Mouse (Mus musculus): ENCODE results near the gene Sycp1. TPM values are rescaled to one million over a fixed set of nuclear protein-coding genes. Genes with fewer than 3 reads are reported as not detected.

Sycp1 gene
- 0.11 TPM in 1 of 2 replicates, not detected in the other for polyA plus RNA-seq (2014; fragmentation: Nextera tagmentation; extraction: Ambion mirVana)

- no peak for DNase-seq (ENCODE audit: low spot score)
Observed at GRCm38 (mm10) chr3:102935451-102936354, at the start of gene Sycp1. Sycp1 (minus strand) TSS chr3:102936100.

GRCm38 (mm10) chr3:102980349-102980736 lies 44.4 kb upstream of the Sycp1 start:
- WGBS: 42% methylated on average over 3 of the region's 3 CpGs
- Histone ChIP-seq H3K4me1 (replicated peaks; ENCODE audit: control insufficient read depth, insufficient read depth, low read length) (no peaks in the 10 kb centered on the region), H3K4me3 (ENCODE audit: low read depth, low read length) (no peak overlapping the region), H3K36me3 (ENCODE audit: control insufficient read depth, insufficient read depth, low read length) (no peaks in the 10 kb centered on the region), H3K27ac (ENCODE audit: low read depth, low read length) (peak overlapping the region; percentile 45), H3K9ac (ENCODE audit: low read depth, low read length) (no peak overlapping the region; the same call in 1 of the 2 replicates), H3K9me3 (ENCODE audit: control insufficient read depth, low read length) (no peaks in the 10 kb centered on the region), H3K27me3 (ENCODE audit: control insufficient read depth, insufficient read depth, low read length) (no peaks in the 10 kb centered on the region), H3K4me2 (replicated peaks; ENCODE audit: low read depth, low read length) (peak overlapping the region; percentile 28; the same call in 1 of the 2 replicates)
- DNase-seq (ENCODE audit: low spot score) (no peak), ATAC-seq (ENCODE audit: low FRiP score) (peak; percentile 59; the same call in 1 of the 2 replicates)

More at GRCm38 (mm10) chr3:102935451-102936354, at the start of gene Sycp1:
- 95% methylated on average over 76 of the region's 78 CpGs for WGBS
- no peak within 1 kb of the TSS for H3K4me3 ChIP-seq (ENCODE audit: low read depth, low read length)
- no peak within 1 kb of the TSS for H3K9ac ChIP-seq (ENCODE audit: low read depth, low read length)
- no peak within 1 kb of the TSS for H3K27ac ChIP-seq (ENCODE audit: low read depth, low read length)
- H3K9me3 ChIP-seq (ENCODE audit: control insufficient read depth, low read length): no peaks in the 10 kb centered on the region
- no peaks in the 10 kb centered on the region for H3K36me3 ChIP-seq (ENCODE audit: control insufficient read depth, insufficient read depth, low read length)
- H3K27me3 ChIP-seq (ENCODE audit: control insufficient read depth, insufficient read depth, low read length): no peaks in the 10 kb centered on the region
- ATAC-seq (ENCODE audit: low FRiP score): no peak
- H3K4me2 ChIP-seq (replicated peaks; ENCODE audit: low read depth, low read length): no peak within 1 kb of the TSS
- no peaks in the 10 kb centered on the region for H3K4me1 ChIP-seq (replicated peaks; ENCODE audit: control insufficient read depth, insufficient read depth, low read length)

GRCm38 (mm10) chr3:102979550-102980348 lies 43.8 kb upstream of the Sycp1 start:
- 22% methylated on average over 10 of the region's 10 CpGs for WGBS
- peak overlapping the region; percentile 31; the same call in 1 of the 2 replicates for H3K9ac ChIP-seq (ENCODE audit: low read depth, low read length)
- no peaks in the 10 kb centered on the region for H3K36me3 ChIP-seq (ENCODE audit: control insufficient read depth, insufficient read depth, low read length)
- DNase-seq (ENCODE audit: low spot score) (peak; percentile 74), ATAC-seq (ENCODE audit: low FRiP score) (peak; percentile 98)
- H3K4me2 ChIP-seq (replicated peaks; ENCODE audit: low read depth, low read length): peak overlapping the region; percentile 28; the same call in 1 of the 2 replicates
- no peaks in the 10 kb centered on the region for H3K4me1 ChIP-seq (replicated peaks; ENCODE audit: control insufficient read depth, insufficient read depth, low read length)
- no peaks in the 10 kb centered on the region for H3K27me3 ChIP-seq (ENCODE audit: control insufficient read depth, insufficient read depth, low read length)
- peak overlapping the region; percentile 45 for H3K27ac ChIP-seq (ENCODE audit: low read depth, low read length)
- no peak overlapping the region for H3K4me3 ChIP-seq (ENCODE audit: low read depth, low read length)
- H3K9me3 ChIP-seq (ENCODE audit: control insufficient read depth, low read length): no peaks in the 10 kb centered on the region

- Histone ChIP-seq H3K4me2 (replicated peaks; ENCODE audit: low read depth, low read length) (no peak overlapping the region), H3K9me3 (ENCODE audit: control insufficient read depth, low read length) (no peaks in the 10 kb centered on the region), H3K27ac (ENCODE audit: low read depth, low read length) (no peak overlapping the region), H3K4me1 (replicated peaks; ENCODE audit: control insufficient read depth, insufficient read depth, low read length) (no peaks in the 10 kb centered on the region), H3K36me3 (ENCODE audit: control insufficient read depth, insufficient read depth, low read length) (no peaks in the 10 kb centered on the region), H3K4me3 (ENCODE audit: low read depth, low read length) (no peak overlapping the region), H3K27me3 (ENCODE audit: control insufficient read depth, insufficient read depth, low read length) (no peaks in the 10 kb centered on the region), H3K9ac (ENCODE audit: low read depth, low read length) (no peak overlapping the region)
- DNase-seq (ENCODE audit: low spot score) (no peak), ATAC-seq (ENCODE audit: low FRiP score) (no peak)
- 83% methylated on average over 4 of the region's 4 CpGs for WGBS
Observed at GRCm38 (mm10) chr3:102976906-102977305, 41.0 kb upstream of the Sycp1 start.

- no peak overlapping the region for H3K9ac ChIP-seq (ENCODE audit: low read depth, low read length)
- H3K27me3 ChIP-seq (ENCODE audit: control insufficient read depth, insufficient read depth, low read length): no peaks in the 10 kb centered on the region
- 83% methylated on average over 3 of the region's 3 CpGs for WGBS
- no peak overlapping the region for H3K27ac ChIP-seq (ENCODE audit: low read depth, low read length)
- no peak overlapping the region for H3K4me3 ChIP-seq (ENCODE audit: low read depth, low read length)
- no peaks in the 10 kb centered on the region for H3K9me3 ChIP-seq (ENCODE audit: control insufficient read depth, low read length)
- no peaks in the 10 kb centered on the region for H3K36me3 ChIP-seq (ENCODE audit: control insufficient read depth, insufficient read depth, low read length)
- no peak for ATAC-seq (ENCODE audit: low FRiP score)
- H3K4me1 ChIP-seq (replicated peaks; ENCODE audit: control insufficient read depth, insufficient read depth, low read length): no peaks in the 10 kb centered on the region
- H3K4me2 ChIP-seq (replicated peaks; ENCODE audit: low read depth, low read length): no peak overlapping the region
- no peak for DNase-seq (ENCODE audit: low spot score)
Observed at GRCm38 (mm10) chr3:102970508-102970907, 34.6 kb upstream of the Sycp1 start.

- H3K9ac ChIP-seq (ENCODE audit: low read depth, low read length): no peak overlapping the region
- H3K36me3 ChIP-seq (ENCODE audit: control insufficient read depth, insufficient read depth, low read length): no peaks in the 10 kb centered on the region
- H3K4me2 ChIP-seq (replicated peaks; ENCODE audit: low read depth, low read length): no peak overlapping the region
- H3K27me3 ChIP-seq (ENCODE audit: control insufficient read depth, insufficient read depth, low read length): no peaks in the 10 kb centered on the region
- no peak overlapping the region for H3K27ac ChIP-seq (ENCODE audit: low read depth, low read length)
- peak; percentile 57 for DNase-seq (ENCODE audit: low spot score)
- H3K9me3 ChIP-seq (ENCODE audit: control insufficient read depth, low read length): no peaks in the 10 kb centered on the region
- WGBS: 65% methylated on average over 9 of the region's 9 CpGs
- ATAC-seq (ENCODE audit: low FRiP score): peak; percentile 72
- no peak overlapping the region for H3K4me3 ChIP-seq (ENCODE audit: low read depth, low read length)
- H3K4me1 ChIP-seq (replicated peaks; ENCODE audit: control insufficient read depth, insufficient read depth, low read length): no peaks in the 10 kb centered on the region
Observed at GRCm38 (mm10) chr3:102970067-102970466, 34.2 kb upstream of the Sycp1 start.

- Histone ChIP-seq H3K27me3 (ENCODE audit: control insufficient read depth, insufficient read depth, low read length) (no peaks in the 10 kb centered on the region), H3K4me3 (ENCODE audit: low read depth, low read length) (no peak within 1 kb of the TSS), H3K4me2 (replicated peaks; ENCODE audit: low read depth, low read length) (no peak within 1 kb of the TSS), H3K9ac (ENCODE audit: low read depth, low read length) (no peak within 1 kb of the TSS), H3K9me3 (ENCODE audit: control insufficient read depth, low read length) (no peaks in the 10 kb centered on the region), H3K27ac (ENCODE audit: low read depth, low read length) (no peak within 1 kb of the TSS), H3K36me3 (ENCODE audit: control insufficient read depth, insufficient read depth, low read length) (no peaks in the 10 kb centered on the region), H3K4me1 (replicated peaks; ENCODE audit: control insufficient read depth, insufficient read depth, low read length) (no peaks in the 10 kb centered on the region)
- DNase-seq (ENCODE audit: low spot score): no peak
- ATAC-seq (ENCODE audit: low FRiP score): no peak
- WGBS: 59% methylated on average over 3 of the region's 3 CpGs
Observed at GRCm38 (mm10) chr3:102964033-102964432, 28.1 kb upstream of the Sycp1 start, which contains the start of gene Nr1h5. Nr1h5 (minus strand) TSS chr3:102964133.

GRCm38 (mm10) chr3:102955596-102955995 lies 19.7 kb upstream of the Sycp1 start:
- Histone ChIP-seq H3K36me3 (ENCODE audit: control insufficient read depth, insufficient read depth, low read length) (no peaks in the 10 kb centered on the region), H3K27me3 (ENCODE audit: control insufficient read depth, insufficient read depth, low read length) (no peaks in the 10 kb centered on the region), H3K9me3 (ENCODE audit: control insufficient read depth, low read length) (no peaks in the 10 kb centered on the region), H3K4me3 (ENCODE audit: low read depth, low read length) (no peak overlapping the region), H3K27ac (ENCODE audit: low read depth, low read length) (no peak overlapping the region), H3K4me1 (replicated peaks; ENCODE audit: control insufficient read depth, insufficient read depth, low read length) (no peaks in the 10 kb centered on the region), H3K4me2 (replicated peaks; ENCODE audit: low read depth, low read length) (no peak overlapping the region), H3K9ac (ENCODE audit: low read depth, low read length) (no peak overlapping the region)
- no peak for ATAC-seq (ENCODE audit: low FRiP score)
- WGBS: 56% methylated on average over 3 of the region's 3 CpGs
- no peak for DNase-seq (ENCODE audit: low spot score)
